Mouse (Mus musculus): ENCODE measurements at regions not wholly inside any gene's neighbourhood (a gene's known extent, or its start where the extent isn't known, plus 50 kb on each side); places are given as distances from the start of the nearest gene placed in this dataset.
"Not testable (repeated sequence)": the region's sequence is repeated elsewhere in the genome, so short reads cannot be mapped to it uniquely, and the experiment has no call there.

DNA sequence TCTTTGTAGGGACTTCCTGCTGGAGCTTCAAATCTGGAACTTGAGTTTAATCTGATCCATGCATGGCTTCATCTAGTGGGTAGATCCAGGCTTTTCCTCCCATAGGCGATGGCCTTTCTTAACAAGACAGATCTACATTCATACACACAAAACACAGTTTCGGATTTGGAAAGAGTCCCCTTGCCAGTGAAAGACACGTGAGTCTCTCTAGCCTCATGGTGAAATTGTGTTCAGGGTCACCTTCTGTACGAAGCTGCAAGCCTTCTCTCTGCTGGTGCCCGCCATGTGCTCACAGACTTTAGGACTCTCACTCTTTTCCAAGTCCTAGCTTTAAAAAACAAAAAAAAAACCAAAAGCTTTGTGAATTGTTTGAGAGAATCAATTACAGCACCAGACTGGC lies 51.4 kb upstream of the Dlx2 start:
- Histone ChIP-seq H3K4me1 (ENCODE audit: control insufficient read depth, insufficient read depth, low read length) (peaks cover 8% of the 10 kb centered on the region), H3K27ac (ENCODE audit: insufficient read depth, low read length) (no peak overlapping the region), H3K4me3 (ENCODE audit: insufficient read depth, low read length) (no peak overlapping the region)
- TF ChIP-seq POLR2A (IDR thresholded peaks at IDR 0.05; ENCODE audit: low read depth, low read length) (no peak), CTCF (IDR thresholded peaks at IDR 0.05; ENCODE audit: borderline replicate concordance, insufficient read depth, low read length) (no peak)

DNA sequence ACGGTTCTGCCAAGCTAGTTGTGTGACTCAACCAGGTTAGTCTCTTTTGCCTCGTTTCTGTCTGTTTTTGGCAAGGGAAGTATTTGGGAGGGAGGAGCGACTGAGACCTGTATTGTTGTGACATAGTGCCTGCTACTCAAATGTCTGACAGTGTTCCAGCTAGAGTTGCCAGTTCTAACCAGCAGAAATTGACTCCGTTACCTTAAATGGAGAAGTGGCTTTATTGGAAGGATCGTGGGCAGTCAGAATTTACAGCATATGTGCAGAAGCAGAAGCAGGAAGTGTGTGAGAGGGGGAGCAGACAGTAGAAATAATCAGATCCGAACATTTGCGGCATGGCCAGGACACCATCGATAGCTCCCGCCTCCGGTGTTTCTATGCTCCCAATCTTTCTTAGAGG lies 51.8 kb upstream of the Dlx2 start:
- TF ChIP-seq CTCF (IDR thresholded peaks at IDR 0.05; ENCODE audit: borderline replicate concordance, insufficient read depth, low read length) = no peak
- no peak for TF ChIP-seq POLR2A (IDR thresholded peaks at IDR 0.05; ENCODE audit: low read depth, low read length)
- Histone ChIP-seq H3K27ac (ENCODE audit: insufficient read depth, low read length) (peak overlapping the region; percentile 47), H3K4me3 (ENCODE audit: insufficient read depth, low read length) (no peak overlapping the region)

DNA sequence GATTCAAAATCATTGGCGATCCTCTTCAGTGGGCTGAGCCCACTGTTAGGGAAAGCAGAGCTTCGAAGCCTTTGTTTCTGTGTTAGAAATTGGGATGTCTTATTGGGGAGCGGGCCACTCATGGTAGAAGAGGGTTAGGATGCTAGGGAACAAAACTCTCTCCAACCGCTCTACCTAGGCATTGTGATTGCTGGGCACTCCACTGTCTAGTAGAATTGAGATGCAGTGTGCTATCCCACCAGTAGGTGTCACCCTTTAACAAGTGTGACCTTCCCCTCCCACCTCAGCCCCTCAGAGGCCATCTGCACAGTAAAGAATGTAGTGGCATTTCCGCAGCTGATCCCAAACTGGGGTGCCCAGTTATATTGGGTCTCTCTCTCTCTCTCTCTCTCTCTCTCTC lies 52.2 kb upstream of the Dlx2 start:
- TF ChIP-seq CTCF (IDR thresholded peaks at IDR 0.05; ENCODE audit: borderline replicate concordance, insufficient read depth, low read length) (peak; percentile 88), POLR2A (IDR thresholded peaks at IDR 0.05; ENCODE audit: low read depth, low read length) (no peak)
- Histone ChIP-seq H3K4me3 (ENCODE audit: insufficient read depth, low read length) (no peak overlapping the region), H3K27ac (ENCODE audit: insufficient read depth, low read length) (peak overlapping the region; percentile 47), H3K4me1 (ENCODE audit: control insufficient read depth, insufficient read depth, low read length) (peaks cover 8% of the 10 kb centered on the region)

More for the DNA sequence above, 51.8 kb upstream of the Dlx2 start:
- peaks cover 8% of the 10 kb centered on the region for H3K4me1 ChIP-seq (ENCODE audit: control insufficient read depth, insufficient read depth, low read length)

DNA sequence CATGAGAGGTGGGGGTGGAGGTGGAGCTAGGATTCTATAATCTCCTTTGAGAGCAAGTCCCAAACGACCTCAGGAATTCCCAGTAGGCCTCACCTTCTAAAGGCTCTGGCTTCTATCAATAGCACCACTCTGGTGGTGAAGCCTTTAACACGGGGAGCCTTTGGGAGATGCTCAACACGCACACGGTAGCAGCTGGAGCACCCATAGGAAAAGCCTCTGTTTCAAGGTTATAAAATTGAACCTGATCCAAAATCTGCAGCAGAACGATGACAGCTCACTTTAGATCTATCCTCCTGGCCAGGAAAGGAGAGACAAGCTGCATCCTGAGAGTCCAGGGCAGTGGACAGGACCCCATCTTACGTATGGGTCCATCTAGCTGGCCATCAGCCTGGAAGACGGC lies 53.7 kb upstream of the Dlx2 start:
- no peak overlapping the region for H3K27ac ChIP-seq (ENCODE audit: insufficient read depth, low read length)
- no peak overlapping the region for H3K4me3 ChIP-seq (ENCODE audit: insufficient read depth, low read length)
- no peak for TF ChIP-seq POLR2A (IDR thresholded peaks at IDR 0.05; ENCODE audit: low read depth, low read length)
- TF ChIP-seq CTCF (IDR thresholded peaks at IDR 0.05; ENCODE audit: borderline replicate concordance, insufficient read depth, low read length) = no peak
- H3K4me1 ChIP-seq (ENCODE audit: control insufficient read depth, insufficient read depth, low read length) = peaks cover 4% of the 10 kb centered on the region

GRCm38 (mm10) chr2:71600999-71601398 lies 54.4 kb upstream of the Dlx2 start:
- H3K4me3 ChIP-seq (ENCODE audit: insufficient read depth, low read length) = no peak overlapping the region
- TF ChIP-seq CTCF (IDR thresholded peaks at IDR 0.05; ENCODE audit: borderline replicate concordance, insufficient read depth, low read length) (no peak), POLR2A (IDR thresholded peaks at IDR 0.05; ENCODE audit: low read depth, low read length) (no peak)
- H3K27ac ChIP-seq (ENCODE audit: insufficient read depth, low read length) = no peak overlapping the region
- peaks cover 4% of the 10 kb centered on the region for H3K4me1 ChIP-seq (ENCODE audit: control insufficient read depth, insufficient read depth, low read length)

GRCm38 (mm10) chr2:71603796-71604195 lies 57.2 kb upstream of the Dlx2 start:
- not testable (repeated sequence) for H3K27ac ChIP-seq (ENCODE audit: insufficient read depth, low read length); H3K4me3 ChIP-seq (ENCODE audit: insufficient read depth, low read length); H3K4me1 ChIP-seq (ENCODE audit: control insufficient read depth, insufficient read depth, low read length)

GRCm38 (mm10) chr2:71605606-71606005 lies 59.1 kb upstream of the Dlx2 start:
- Histone ChIP-seq H3K4me1 (ENCODE audit: control insufficient read depth, insufficient read depth, low read length) (0 out of 2 replicates have a peak, but pooled peaks cover under 1% of the 10 kb centered on the region), H3K27ac (ENCODE audit: insufficient read depth, low read length) (no peak overlapping the region), H3K4me3 (ENCODE audit: insufficient read depth, low read length) (no peak overlapping the region)
- no peak for TF ChIP-seq POLR2A (IDR thresholded peaks at IDR 0.05; ENCODE audit: low read depth, low read length)
- no peak for TF ChIP-seq CTCF (IDR thresholded peaks at IDR 0.05; ENCODE audit: borderline replicate concordance, insufficient read depth, low read length)

- Histone ChIP-seq H3K27ac (ENCODE audit: insufficient read depth, low read length) (no peak overlapping the region), H3K4me1 (ENCODE audit: control insufficient read depth, insufficient read depth, low read length) (0 out of 2 replicates have a peak, but pooled peaks cover 4% of the 10 kb centered on the region), H3K4me3 (ENCODE audit: insufficient read depth, low read length) (no peak overlapping the region)
- TF ChIP-seq CTCF (IDR thresholded peaks at IDR 0.05; ENCODE audit: borderline replicate concordance, insufficient read depth, low read length) = no peak
- TF ChIP-seq POLR2A (IDR thresholded peaks at IDR 0.05; ENCODE audit: low read depth, low read length) = no peak
These were observed 60.5 kb upstream of the Dlx2 start for GRCm38 (mm10) chr2:71607087-71607502.

DNA sequence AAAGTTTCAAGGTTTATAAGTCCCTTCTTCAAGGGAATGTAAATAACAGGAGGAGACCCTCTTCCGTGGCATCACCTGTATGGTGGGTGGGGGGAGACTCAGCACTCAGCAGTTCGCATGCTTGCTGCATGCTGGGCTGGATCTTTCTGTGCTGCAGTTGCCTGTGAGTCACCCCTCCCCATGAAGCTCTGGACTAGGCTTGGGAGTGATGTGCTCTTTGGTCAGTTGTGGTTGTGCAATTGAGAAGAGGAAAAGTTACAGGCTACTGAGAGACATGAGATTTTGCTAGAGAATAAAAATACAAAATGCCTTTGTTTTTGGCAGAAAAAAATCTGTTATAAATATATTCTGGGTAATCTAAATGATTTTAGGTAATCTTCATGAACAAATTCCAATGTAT lies 66.7 kb upstream of the Dlx2 start:
- TF ChIP-seq POLR2A (IDR thresholded peaks at IDR 0.05; ENCODE audit: low read depth, low read length) (no peak), CTCF (IDR thresholded peaks at IDR 0.05; ENCODE audit: borderline replicate concordance, insufficient read depth, low read length) (no peak)
- no peak overlapping the region for H3K27ac ChIP-seq (ENCODE audit: insufficient read depth, low read length)

DNA sequence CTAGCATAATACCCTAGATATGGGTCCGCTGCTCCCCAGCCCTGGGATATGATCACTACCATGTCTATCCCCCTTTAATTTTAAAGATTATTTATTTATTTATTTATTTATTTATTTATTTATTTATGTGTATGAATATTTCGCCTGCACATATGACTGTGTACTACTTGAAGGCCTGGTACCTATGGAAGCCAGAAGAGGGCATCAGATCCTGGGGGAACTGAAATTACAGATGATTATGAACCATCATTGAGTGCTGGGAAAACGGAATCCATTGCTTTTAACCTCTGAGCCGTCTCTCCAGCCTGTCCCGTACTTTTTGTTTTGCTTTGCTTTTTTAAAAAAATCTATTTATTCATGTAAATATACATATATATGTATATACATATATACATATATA lies 70.0 kb upstream of the Dlx2 start:
- Histone ChIP-seq H3K27ac (ENCODE audit: insufficient read depth, low read length) (no peak overlapping the region), H3K4me1 (ENCODE audit: control insufficient read depth, insufficient read depth, low read length) (no peaks in the 10 kb centered on the region), H3K4me3 (ENCODE audit: insufficient read depth, low read length) (no peak overlapping the region)
- TF ChIP-seq POLR2A (IDR thresholded peaks at IDR 0.05; ENCODE audit: low read depth, low read length) (no peak), CTCF (IDR thresholded peaks at IDR 0.05; ENCODE audit: borderline replicate concordance, insufficient read depth, low read length) (no peak)

More for the DNA sequence above, 66.7 kb upstream of the Dlx2 start:
- Histone ChIP-seq H3K4me1 (ENCODE audit: control insufficient read depth, insufficient read depth, low read length) (0 out of 2 replicates have a peak, but pooled peaks cover 4% of the 10 kb centered on the region), H3K4me3 (ENCODE audit: insufficient read depth, low read length) (no peak overlapping the region)

- 0 out of 2 replicates have a peak, but pooled peaks cover 3% of the 10 kb centered on the region for H3K4me1 ChIP-seq (ENCODE audit: control insufficient read depth, insufficient read depth, low read length)
- TF ChIP-seq POLR2A (IDR thresholded peaks at IDR 0.05; ENCODE audit: low read depth, low read length) (no peak), CTCF (IDR thresholded peaks at IDR 0.05; ENCODE audit: borderline replicate concordance, insufficient read depth, low read length) (no peak)
These were observed 74.9 kb upstream of the Dlx2 start for GRCm38 (mm10) chr2:71621458-71621857.

More at GRCm38 (mm10) chr2:71621458-71621857, 74.9 kb upstream of the Dlx2 start:
- Histone ChIP-seq H3K4me3 (ENCODE audit: insufficient read depth, low read length) (no peak overlapping the region), H3K27ac (ENCODE audit: insufficient read depth, low read length) (no peak overlapping the region)
